Mouse (Mus musculus) intestine, postnatal 0 days (tissue): ENCODE results near the gene Cfap65. TPM values are rescaled to one million over a fixed set of nuclear protein-coding genes. Genes with fewer than 3 reads are reported as not detected.

Experiments used
- ATAC-seq: fragments of 200-750 bp; cut with Nextera tagmentation; 2 replicates; pipeline ENCODE4 v1.8.0; 2017; ENCODE audit warnings: mild to moderate bottlenecking, moderate TSS enrichment, moderate library complexity
- H3K27ac ChIP-seq: fragments of 300-500 bp; sonication (generic); 2 replicates; pipeline ENCODE4 v1.5.1; 2014; ENCODE audit warnings: mild to moderate bottlenecking, low read depth, low read length, moderate library complexity
- H3K27me3 ChIP-seq: fragments of 300-500 bp; sonication (generic); replicated peaks from 2 replicates; pipeline ENCODE4 v1.6.1; 2014; ENCODE audit warnings: low read length, mixed read lengths; ENCODE audit not compliant: control insufficient read depth, insufficient read depth
- H3K36me3 ChIP-seq: fragments of 300-500 bp; sonication (generic); 2 replicates; pipeline ENCODE4 v1.6.1; 2014; ENCODE audit warnings: mild to moderate bottlenecking, moderate library complexity; ENCODE audit not compliant: control insufficient read depth, insufficient read depth
- H3K4me1 ChIP-seq: fragments of 300-500 bp; sonication (generic); replicated peaks from 2 replicates; pipeline ENCODE4 v1.6.1; 2014; ENCODE audit warnings: antibody characterized with exemption, low read length, mixed read lengths; ENCODE audit not compliant: control insufficient read depth, insufficient read depth
- H3K4me2 ChIP-seq: fragments of 300-500 bp; sonication (generic); replicated peaks from 2 replicates; pipeline ENCODE4 v1.6.1; 2014; ENCODE audit warnings: low read depth, mild to moderate bottlenecking, moderate library complexity
- H3K4me3 ChIP-seq: fragments of 300-500 bp; sonication (generic); 2 replicates; pipeline ENCODE4 v1.5.1; 2014; ENCODE audit warnings: low read depth, low read length
- H3K9ac ChIP-seq: fragments of 300-500 bp; sonication (generic); 2 replicates; pipeline ENCODE4 v1.6.1; 2014; ENCODE audit warnings: mild to moderate bottlenecking, low read depth, low read length
- H3K9me3 ChIP-seq: fragments of 300-500 bp; sonication (generic); 2 replicates; pipeline ENCODE4 v1.6.1; 2016; ENCODE audit warnings: mixed run types; ENCODE audit not compliant: control insufficient read depth
- CTCF ChIP-seq: sonication (generic); IDR thresholded peaks from 2 replicates; pipeline ENCODE4 v1.5.1; 2016; ENCODE audit warnings: low read depth, mild to moderate bottlenecking, control low read depth, antibody characterized with exemption, moderate library complexity
- WGBS: fragments of 180-500 bp; shearing (Covaris S2); extraction: QIAGEN DNeasy Blood & Tissue Kit; methylation state at CpG from one replicate; pipeline ENCODE4 v1.1.7; 2014; 5-methylcytosine and 5-hydroxymethylcytosine counted together
- polyA plus RNA-seq: library from polyadenylated mRNA; unstranded; fragments of >200 nt; fragmentation: Nextera tagmentation; extraction: Ambion mirVana; gene quantifications from 2 replicates; pipeline ENCODE4 v1.2.1, GENCODE M21; 2015

Cfap65 gene
- polyA plus RNA-seq, 1 experiment from 2014 or later, result 0.03 TPM

DNA sequence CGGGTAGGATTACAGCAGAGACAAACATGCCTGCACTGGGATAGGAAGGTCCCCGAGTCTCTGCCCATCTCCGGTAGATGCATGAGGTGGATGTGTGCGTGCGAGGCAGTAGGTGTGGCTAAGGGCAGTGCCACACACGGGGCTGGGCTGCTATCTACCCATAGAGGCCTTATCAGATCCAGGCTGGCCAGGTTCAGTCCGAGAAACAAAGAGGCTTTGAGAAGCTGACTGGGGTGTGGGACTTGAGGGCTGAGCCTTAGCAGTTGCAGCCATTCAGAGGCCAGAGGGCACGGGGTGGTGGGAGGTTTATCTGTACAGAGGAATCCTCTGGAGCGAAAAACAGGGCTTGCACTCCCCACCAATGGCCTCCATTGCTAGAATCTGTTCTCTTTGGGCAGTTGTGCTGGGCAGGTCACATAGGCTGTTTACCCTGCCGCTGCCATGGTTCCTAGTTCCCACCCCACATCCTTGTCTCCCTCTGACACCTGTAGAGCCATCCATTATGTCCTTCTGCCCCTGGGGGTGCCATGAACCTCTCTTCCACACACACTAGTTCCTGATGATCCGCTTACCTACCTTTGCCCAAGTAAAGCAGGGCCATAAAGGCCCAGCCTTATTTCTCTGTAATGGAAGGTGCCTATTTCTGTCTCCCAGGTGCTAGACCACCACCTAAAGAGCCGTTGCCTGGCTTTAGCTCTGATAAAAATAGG, 6.4 kb upstream of the Cfap65 start:
- WGBS, result 23% methylated on average over 12 of the region's 12 CpGs
- H3K4me2 ChIP-seq, result no peak overlapping the region
- peak; percentile 89 for ATAC-seq
- no peaks in the 10 kb centered on the region for H3K4me1 ChIP-seq
- peak overlapping the region; percentile 68 for H3K27ac ChIP-seq
- TF ChIP-seq CTCF, result no peak
- H3K9me3 ChIP-seq, result no peaks in the 10 kb centered on the region
- no peak overlapping the region for H3K9ac ChIP-seq
- H3K4me3 ChIP-seq, result no peak overlapping the region
- H3K36me3 ChIP-seq, result peaks cover 15% of the 10 kb centered on the region; the same call in 1 of the 2 replicates
- no peaks in the 10 kb centered on the region for H3K27me3 ChIP-seq

DNA sequence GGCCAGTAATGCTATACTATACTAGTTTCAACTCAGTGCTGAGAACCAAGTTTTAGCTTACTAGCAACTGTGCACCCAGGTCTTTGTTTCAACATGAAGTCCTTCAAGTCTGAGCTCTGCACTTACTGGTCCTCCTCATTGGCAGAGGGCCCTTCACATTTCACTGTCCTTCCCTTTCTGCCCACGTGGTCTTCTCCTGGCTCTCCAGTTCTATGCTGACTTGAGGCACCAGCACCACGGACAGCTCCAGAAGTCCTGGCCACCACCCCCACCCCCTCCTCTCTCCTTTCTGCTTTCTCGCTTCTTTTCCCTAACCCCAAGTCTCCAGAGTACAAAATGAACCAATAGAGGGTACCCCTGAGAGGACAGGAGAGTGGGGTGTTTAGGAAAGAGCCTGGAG, 4.4 kb upstream of the Cfap65 start:
- Histone ChIP-seq H3K4me3 (no peak overlapping the region), H3K4me2 (no peak overlapping the region), H3K27ac (no peak overlapping the region), H3K9me3 (no peaks in the 10 kb centered on the region), H3K36me3 (peaks cover 1% of the 10 kb centered on the region; the same call in 1 of the 2 replicates), H3K4me1 (no peaks in the 10 kb centered on the region), H3K9ac (no peak overlapping the region), H3K27me3 (no peaks in the 10 kb centered on the region)
- ATAC-seq, result no peak
- TF ChIP-seq CTCF, result no peak
- 10% methylated on average over 3 of the region's 3 CpGs for WGBS

DNA sequence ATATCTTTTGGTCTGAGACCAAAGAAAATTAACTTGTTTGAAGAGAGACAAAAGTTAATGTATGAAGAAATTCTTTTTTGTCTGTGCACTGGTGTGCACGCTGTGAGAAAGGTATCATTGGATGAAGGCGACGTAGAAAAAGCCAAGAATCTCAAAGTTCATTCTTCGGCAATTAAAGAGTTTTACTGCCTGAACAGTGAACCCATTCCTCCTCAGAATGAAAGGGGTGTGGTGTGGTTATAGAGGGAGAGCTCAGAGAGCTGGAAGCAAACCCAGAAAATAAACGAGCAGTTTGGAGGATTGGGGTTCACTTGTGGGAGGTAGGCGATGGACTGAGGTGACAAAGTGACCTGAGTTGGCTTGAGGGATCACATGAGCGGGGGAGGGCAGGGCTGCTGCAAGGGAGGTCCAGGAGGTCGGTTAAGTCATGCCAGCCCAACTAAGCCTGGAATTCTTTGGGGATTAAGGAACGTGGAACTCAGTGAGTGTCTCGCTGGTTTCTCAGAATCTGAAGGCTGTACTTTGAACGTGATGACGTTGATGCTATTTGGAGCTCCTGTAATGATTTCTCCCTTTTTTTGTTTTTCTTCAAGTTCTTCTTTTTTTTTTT, 927 bp upstream of the Cfap65 start:
- no peak overlapping the region for H3K4me3 ChIP-seq
- WGBS, result 24% methylated on average over 12 of the region's 12 CpGs
- H3K9ac ChIP-seq, result no peak overlapping the region
- H3K4me2 ChIP-seq, result peak overlapping the region; percentile 60
- no peaks in the 10 kb centered on the region for H3K36me3 ChIP-seq
- no peaks in the 10 kb centered on the region for H3K9me3 ChIP-seq
- no peaks in the 10 kb centered on the region for H3K4me1 ChIP-seq
- no peak for TF ChIP-seq CTCF
- H3K27ac ChIP-seq, result peak overlapping the region; percentile 78
- no peaks in the 10 kb centered on the region for H3K27me3 ChIP-seq
- peak; percentile 80 for ATAC-seq

DNA sequence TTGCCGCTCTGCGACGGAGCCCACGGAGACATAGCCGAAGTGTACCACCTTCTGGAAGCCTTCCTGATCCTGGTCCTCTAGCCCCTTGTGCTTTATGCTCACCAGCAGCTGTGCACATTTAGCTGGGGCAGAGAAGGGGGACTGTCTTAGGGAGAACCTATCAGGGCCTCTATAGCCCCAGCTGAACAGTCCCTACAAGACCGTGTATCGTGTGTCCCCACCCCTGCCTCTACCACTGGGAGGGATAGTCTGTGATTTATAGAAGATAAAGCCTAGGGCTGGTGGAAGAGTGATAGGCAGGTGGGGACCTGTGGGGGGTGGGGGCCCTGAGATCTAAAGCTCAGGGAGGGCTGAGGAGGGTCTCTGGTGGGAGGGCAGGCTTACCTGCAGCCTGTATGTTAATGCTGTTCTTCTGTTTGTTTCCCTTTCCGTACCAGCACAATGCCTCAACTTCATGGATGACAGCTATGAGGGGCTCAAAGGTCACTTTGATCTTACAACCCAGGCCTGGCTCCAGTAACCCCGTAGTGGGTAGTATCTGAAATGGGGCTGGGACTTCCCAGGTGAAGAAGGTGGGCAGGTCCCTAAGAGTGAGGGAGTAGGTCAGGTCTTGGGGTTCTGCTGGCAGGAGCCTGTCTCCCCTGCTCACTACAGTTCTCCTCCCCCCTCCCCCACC, 7.6 kb downstream of the Cfap65 start:
- Histone ChIP-seq H3K27me3 (no peaks in the 10 kb centered on the region), H3K36me3 (no peaks in the 10 kb centered on the region), H3K9ac (no peak overlapping the region), H3K27ac (no peak overlapping the region), H3K9me3 (no peaks in the 10 kb centered on the region), H3K4me2 (no peak overlapping the region), H3K4me1 (no peaks in the 10 kb centered on the region), H3K4me3 (no peak overlapping the region)
- WGBS, result 69% methylated on average over 9 of the region's 9 CpGs
- peak; percentile 48; the same call in 1 of the 2 replicates for ATAC-seq
- no peak for TF ChIP-seq CTCF

DNA sequence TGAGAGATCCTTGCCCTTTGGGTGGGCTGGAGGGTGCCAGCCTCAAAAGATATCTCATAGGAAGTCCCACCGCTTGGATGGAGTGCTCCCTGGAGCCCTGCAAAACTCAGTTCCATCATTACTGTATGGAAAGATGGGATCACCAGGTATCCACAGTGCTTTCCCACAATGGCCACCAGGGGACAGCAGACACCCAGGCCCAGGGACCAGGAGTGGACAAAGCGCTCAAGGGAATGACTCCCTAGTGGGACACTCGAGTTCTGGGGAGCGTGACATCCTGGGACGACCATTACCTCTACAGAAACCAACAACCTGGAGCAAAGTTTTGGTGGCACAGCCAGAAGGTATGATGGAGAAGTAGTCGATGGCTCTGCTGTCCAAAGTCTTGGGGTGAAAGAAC, 8.7 kb downstream of the Cfap65 start:
- ATAC-seq, result no peak
- H3K4me1 ChIP-seq, result no peaks in the 10 kb centered on the region
- H3K4me3 ChIP-seq, result no peak overlapping the region
- H3K4me2 ChIP-seq, result no peak overlapping the region
- H3K27ac ChIP-seq, result no peak overlapping the region
- no peaks in the 10 kb centered on the region for H3K9me3 ChIP-seq
- TF ChIP-seq CTCF, result peak; percentile 99
- H3K9ac ChIP-seq, result no peak overlapping the region
- WGBS, result 29% methylated on average over 6 of the region's 6 CpGs
- H3K27me3 ChIP-seq, result no peaks in the 10 kb centered on the region
- no peaks in the 10 kb centered on the region for H3K36me3 ChIP-seq

DNA sequence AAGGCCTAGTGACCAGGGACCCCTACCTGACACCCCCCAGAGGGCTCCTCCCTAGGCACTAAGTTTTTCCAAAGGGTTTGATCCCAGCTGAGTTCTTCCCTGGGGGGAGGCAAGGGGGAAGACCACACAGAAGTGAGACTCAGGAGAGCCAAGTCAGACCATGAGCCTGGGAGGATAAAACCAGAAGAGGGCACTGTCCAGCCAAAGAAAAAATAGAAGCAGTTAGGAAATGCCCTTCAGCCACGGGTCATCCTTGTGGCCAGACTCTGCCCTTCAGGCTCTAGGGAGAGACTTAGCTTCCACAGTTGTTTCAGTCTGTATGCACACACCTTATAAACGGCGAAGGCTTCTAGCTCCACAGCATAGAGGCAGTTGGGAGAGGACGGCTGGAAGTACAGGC, 10.9 kb downstream of the Cfap65 start:
- Histone ChIP-seq H3K36me3 (no peaks in the 10 kb centered on the region), H3K4me2 (no peak overlapping the region), H3K9ac (no peak overlapping the region), H3K4me3 (no peak overlapping the region), H3K4me1 (no peaks in the 10 kb centered on the region), H3K27me3 (no peaks in the 10 kb centered on the region), H3K27ac (no peak overlapping the region), H3K9me3 (no peaks in the 10 kb centered on the region)
- no peak for ATAC-seq
- peak; percentile 44 for TF ChIP-seq CTCF
- 55% methylated on average over 4 of the region's 4 CpGs for WGBS
